Mouse (Mus musculus) urinary bladder, postnatal 36 days (tissue): ENCODE results near the gene Slc23a4.

Experiments used
- DNase-seq, 2 experiments: peaks; one replicate each; pipeline ENCODE4 v3.0.0; 2022; ENCODE audit warnings: low spot score in 2 of 2, mixed read lengths in 1 of 2

The Slc23a4 gene

GRCm38 (mm10) chr6:34913341-34914040 lies 74.7 kb downstream of the Slc23a4 start:
- DNase-seq = no peak

- peak; percentile 91 to 92 for DNase-seq
Observed at GRCm38 (mm10) chr6:34910371-34911219, 77.6 kb downstream of the Slc23a4 start, which contains the start of gene Wdr91. Gene Wdr91, minus strand, starts transcription at chr6:34910876.

- DNase-seq = no peak
Observed at GRCm38 (mm10) chr6:34909631-34910345, 78.4 kb downstream of the Slc23a4 start.

GRCm38 (mm10) chr6:34907696-34908260 lies 80.4 kb downstream of the Slc23a4 start:
- no peak for DNase-seq

GRCm38 (mm10) chr6:34907121-34907614 lies 81.0 kb downstream of the Slc23a4 start:
- no peak for DNase-seq

- no peak for DNase-seq
Observed at GRCm38 (mm10) chr6:34906661-34907060, 81.5 kb downstream of the Slc23a4 start.

GRCm38 (mm10) chr6:34906125-34906524 lies 82.1 kb downstream of the Slc23a4 start:
- no peak for DNase-seq

- DNase-seq = no peak
Observed at GRCm38 (mm10) chr6:34904361-34904760, 83.8 kb downstream of the Slc23a4 start.

- no peak for DNase-seq
Observed at GRCm38 (mm10) chr6:34903851-34904250, 84.4 kb downstream of the Slc23a4 start.

GRCm38 (mm10) chr6:34903441-34903840 lies 84.8 kb downstream of the Slc23a4 start:
- no peak for DNase-seq

- DNase-seq = no peak
Observed at GRCm38 (mm10) chr6:34902578-34902977, 85.6 kb downstream of the Slc23a4 start.

GRCm38 (mm10) chr6:34901911-34902444 lies 86.2 kb downstream of the Slc23a4 start:
- no peak for DNase-seq

- DNase-seq = no peak
Observed at GRCm38 (mm10) chr6:34900990-34901389, 87.2 kb downstream of the Slc23a4 start.

- no peak for DNase-seq
Observed at GRCm38 (mm10) chr6:34899127-34899526, 89.1 kb downstream of the Slc23a4 start.

- no peak for DNase-seq
Observed at GRCm38 (mm10) chr6:34896168-34896780, 91.9 kb downstream of the Slc23a4 start.

- DNase-seq = no peak
Observed at GRCm38 (mm10) chr6:34895569-34895968, 92.6 kb downstream of the Slc23a4 start.
